Mouse (Mus musculus) liver, embryonic 11.5 days (tissue): ENCODE results near the gene Tie1. TPM values are rescaled to one million over a fixed set of nuclear protein-coding genes. Genes with fewer than 3 reads are reported as not detected.

Experiments
- polyA plus RNA-seq: library from polyadenylated mRNA; unstranded; fragments of >200 nt; fragmentation: Nextera tagmentation; extraction: Ambion mirVana; gene quantifications from 2 replicates; pipeline ENCODE4 v1.2.1, GENCODE M21; 2014

Tie1 gene
- polyA plus RNA-seq, 1 experiment from 2014 or later = 16.0 TPM

Other genes with a start within 250 kb of the Tie1 start
- gene Ptprf, start 198.7 kb downstream of the Tie1 start, polyA plus RNA-seq = 29.1 and 29.2 TPM in 2 replicates
- gene Szt2, start 80.8 kb downstream of the Tie1 start, polyA plus RNA-seq = 7.5 and 10.4 TPM in 2 replicates
- 141 and 149 TPM in 2 replicates for gene Med8, start 80.7 kb downstream of the Tie1 start, polyA plus RNA-seq
- gene Elovl1, start 62.0 kb downstream of the Tie1 start, polyA plus RNA-seq = 153 and 161 TPM in 2 replicates
- 315 and 340 TPM in 2 replicates for gene Cdc20, start 52.7 kb downstream of the Tie1 start, polyA plus RNA-seq
- 32.7 and 35.9 TPM in 2 replicates for gene Mpl, start 32.5 kb downstream of the Tie1 start, polyA plus RNA-seq
- gene 2610528J11Rik, start 36.9 kb upstream of the Tie1 start, polyA plus RNA-seq = 4.8 and 6.1 TPM in 2 replicates
- 0.70 and 0.94 TPM in 2 replicates for gene Tmem125, start 54.0 kb upstream of the Tie1 start, polyA plus RNA-seq
- 0.82 and 0.86 TPM in 2 replicates for gene Cfap57, start 130.7 kb upstream of the Tie1 start, polyA plus RNA-seq
- 239 and 247 TPM in 2 replicates for gene Ebna1bp2, start 130.7 kb upstream of the Tie1 start, polyA plus RNA-seq
- not detected in 2 replicates for gene Olfr62, start 168.9 kb upstream of the Tie1 start, polyA plus RNA-seq
- gene Olfr1342, start 202.7 kb upstream of the Tie1 start, polyA plus RNA-seq = not detected in 2 replicates
- gene Olfr1341, start 213.5 kb upstream of the Tie1 start, polyA plus RNA-seq = not detected in 2 replicates
- gene Olfr1340, start 230.1 kb upstream of the Tie1 start, polyA plus RNA-seq = not detected in 2 replicates
- gene Olfr1339, start 242.1 kb upstream of the Tie1 start, polyA plus RNA-seq = not detected in 2 replicates